Mouse (Mus musculus) liver, adult 2 months (tissue): ENCODE measurements around the gene Ccdc88a.

Source experiments
- CTCF ChIP-seq: fragments of 200-500 bp; IDR thresholded peaks from 2 replicates; pipeline ENCODE4 v1.5.1; 2011; ENCODE audit warnings: low read depth, low read length, control low read depth
- POLR2A ChIP-seq: fragments of 200-500 bp; IDR thresholded peaks from 2 replicates; pipeline ENCODE4 v1.6.1; 2011; ENCODE audit warnings: low read length, control low read depth; ENCODE audit not compliant: insufficient read depth; ENCODE audit errors: extremely low read depth

GRCm38 (mm10) chr11:29335505-29335904 lies 38.0 kb upstream of the Ccdc88a start:
- TF ChIP-seq CTCF (no peak), POLR2A (no peak)
